Mouse (Mus musculus) Muller cell, postnatal 12 days (primary cell): ENCODE results near the gene Tex52.
A peak's percentile ranks its signal among the peaks of the same experiment; 100 is the strongest.
"Not testable (repeated sequence)": the region's sequence is repeated elsewhere in the genome, so short reads cannot be mapped to it uniquely, and the experiment has no call there.

Experiments
- DNase-seq: peaks from one replicate; pipeline ENCODE4 v3.0.0-alpha.2; 2015; ENCODE audit errors: inconsistent ontology term

Tex52 gene

GRCm38 (mm10) chr6:128380594-128381167, 5.4 kb downstream of the Tex52 start:
- DNase-seq: not testable (repeated sequence)

GRCm38 (mm10) chr6:128381254-128381653, 6.0 kb downstream of the Tex52 start:
- DNase-seq: no peak

GRCm38 (mm10) chr6:128383752-128384151, 8.5 kb downstream of the Tex52 start:
- no peak for DNase-seq

DNA sequence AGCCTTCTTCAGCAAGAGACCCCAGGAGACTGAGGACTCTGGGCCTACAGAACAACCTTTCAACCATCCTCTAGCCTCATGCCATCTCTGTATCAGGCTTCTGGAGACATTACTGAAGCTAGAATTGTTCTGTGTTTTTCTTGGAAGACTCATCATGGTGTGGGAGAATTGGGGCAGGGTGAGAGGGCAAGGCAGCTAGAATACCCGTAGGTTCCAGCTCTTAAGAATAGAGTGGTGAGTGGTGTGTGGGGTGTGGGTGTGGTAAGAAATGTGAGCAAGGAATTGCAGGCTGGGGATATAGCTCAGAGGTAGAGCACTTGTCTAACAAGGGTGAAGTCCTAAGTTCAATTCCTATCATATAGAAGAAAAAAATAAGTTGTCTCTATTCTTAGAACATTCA, 9.8 kb downstream of the Tex52 start:
- no peak for DNase-seq

- DNase-seq: no peak
Observed at GRCm38 (mm10) chr6:128389185-128389584, 13.9 kb downstream of the Tex52 start.

- DNase-seq: no peak
Observed at GRCm38 (mm10) chr6:128390683-128391082, 15.4 kb downstream of the Tex52 start.

GRCm38 (mm10) chr6:128397574-128398261, 22.5 kb downstream of the Tex52 start:
- peak; percentile 35 for DNase-seq

- no peak for DNase-seq
Observed at GRCm38 (mm10) chr6:128398996-128399395, 23.7 kb downstream of the Tex52 start, which contains the start of gene Nrip2. Gene Nrip2, plus strand, starts transcription at chr6:128399296.

GRCm38 (mm10) chr6:128399421-128400185, 24.3 kb downstream of the Tex52 start:
- DNase-seq: peak; percentile 31

DNA sequence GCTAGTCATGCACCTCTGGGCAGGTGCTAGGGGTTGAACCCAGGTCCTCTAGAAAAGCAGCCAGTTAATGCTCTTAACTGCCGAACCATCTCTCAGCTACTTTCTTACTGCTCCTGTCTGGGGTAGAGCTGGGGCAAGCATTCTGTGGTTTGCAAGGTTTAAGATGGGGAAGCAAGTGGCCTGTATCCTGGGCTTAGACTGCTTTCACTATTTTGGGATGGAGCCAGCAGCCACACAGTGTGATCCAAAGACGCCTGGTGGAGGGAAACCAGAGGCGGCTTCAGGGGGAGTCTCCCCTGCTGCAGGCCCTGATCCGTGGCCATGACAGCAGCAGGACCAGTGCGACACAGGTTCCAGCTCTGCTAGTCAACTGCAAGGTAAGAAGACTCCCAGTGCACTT, 29.5 kb downstream of the Tex52 start:
- DNase-seq: no peak

DNA sequence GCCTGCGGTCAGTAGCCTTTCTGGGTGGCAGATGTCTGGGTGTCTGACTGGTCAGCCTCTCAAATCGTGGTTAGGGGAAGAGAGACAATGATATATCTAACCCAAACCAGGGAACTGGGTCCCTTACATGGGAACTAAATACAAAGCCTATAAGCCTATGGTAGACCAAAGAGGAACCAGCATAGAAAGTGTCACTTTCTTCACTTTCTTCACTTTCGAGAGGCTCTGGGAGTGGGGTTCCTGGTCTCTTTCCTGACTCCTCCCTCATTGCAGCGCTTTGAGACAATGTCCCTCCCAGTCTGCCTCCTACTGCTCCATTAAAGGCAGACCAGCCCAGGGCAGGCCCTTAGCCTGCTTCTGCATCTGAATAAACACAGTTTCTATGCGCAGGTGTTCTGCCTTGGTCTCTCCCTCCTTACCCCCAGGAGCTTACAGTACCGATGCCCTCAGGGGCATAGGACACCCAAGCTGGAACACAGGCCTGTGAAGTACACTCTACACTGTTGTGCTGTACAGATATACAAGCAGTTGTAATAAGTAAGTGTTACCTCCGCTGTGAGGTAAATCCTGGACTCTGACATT, 33.4 kb downstream of the Tex52 start:
- no peak for DNase-seq

DNA sequence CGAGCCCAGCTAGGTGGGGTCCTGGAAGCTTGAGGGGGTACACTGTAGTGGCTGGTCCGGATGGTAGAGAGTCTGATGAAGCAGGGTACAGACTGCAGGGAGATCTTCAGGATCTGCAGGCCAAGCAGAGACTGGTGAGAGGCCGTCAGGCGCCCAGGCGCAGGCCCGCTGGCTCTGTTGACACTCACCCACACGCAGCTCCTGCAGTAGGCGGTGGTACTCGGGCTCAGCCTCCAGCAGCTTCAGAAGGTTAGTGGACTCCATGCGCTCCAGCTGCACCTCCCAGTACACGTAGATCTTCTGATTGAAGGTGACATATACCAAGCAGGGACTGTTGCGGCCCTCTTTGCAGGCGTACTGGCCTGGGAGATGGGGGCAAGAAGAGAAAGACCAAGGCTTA, 35.0 kb downstream of the Tex52 start:
- no peak for DNase-seq

DNA sequence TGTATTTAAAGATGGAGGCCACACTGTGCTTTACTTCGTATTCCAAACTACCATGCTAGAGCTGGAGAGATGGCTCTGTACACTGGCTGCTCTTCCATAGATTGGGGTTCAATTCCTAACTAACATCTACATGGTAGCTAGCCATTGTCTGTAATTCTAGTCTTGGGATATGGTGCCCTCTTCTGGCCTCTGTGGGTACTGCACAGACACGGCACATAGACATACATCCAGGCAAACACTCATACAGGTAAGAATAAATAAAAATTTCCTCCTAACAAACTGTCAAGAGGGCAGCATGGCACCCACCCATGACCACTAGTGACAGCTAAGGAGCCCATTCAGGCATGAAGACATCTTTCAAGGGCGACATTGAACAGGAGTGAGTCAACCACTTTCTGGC, 35.9 kb downstream of the Tex52 start:
- peak; percentile 48 for DNase-seq

DNA sequence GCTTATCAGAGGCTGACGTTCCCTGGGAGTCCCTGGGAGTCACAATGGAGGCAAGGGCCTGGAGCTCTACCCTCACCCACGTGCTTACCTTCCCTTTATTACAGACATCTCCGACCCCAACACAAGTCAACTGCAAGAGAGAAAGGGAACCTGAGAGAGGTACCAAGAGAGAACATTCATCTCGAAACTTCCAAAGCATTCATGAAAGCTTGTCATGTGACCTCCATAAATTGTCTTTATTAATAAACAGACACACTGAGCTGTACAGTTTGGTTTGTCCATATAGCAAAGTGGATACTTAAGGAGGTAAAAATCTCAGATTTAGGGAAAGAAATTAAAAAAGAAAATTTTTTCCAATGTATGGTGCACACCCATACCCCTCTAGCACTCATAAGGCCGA, 40.9 kb downstream of the Tex52 start:
- DNase-seq: no peak

DNA sequence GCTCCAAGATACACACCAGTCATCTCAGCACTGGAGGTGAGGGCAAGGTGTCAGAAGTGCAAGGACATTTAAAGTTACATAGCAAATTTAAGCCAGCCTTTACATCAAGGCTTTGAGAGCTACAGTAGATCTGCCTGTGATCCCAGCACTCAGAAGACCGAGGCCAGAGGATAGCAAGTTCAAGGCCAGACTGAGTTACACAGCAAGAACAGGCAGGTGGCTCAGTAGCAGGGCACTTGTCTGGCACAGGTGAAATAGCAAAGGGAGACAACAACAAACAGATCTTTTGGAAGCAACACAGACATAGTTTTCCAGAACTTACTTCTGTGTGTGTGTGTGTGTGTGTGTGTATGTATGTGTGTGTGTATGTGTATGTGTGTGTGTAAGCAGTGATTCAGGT, 42.8 kb downstream of the Tex52 start:
- no peak for DNase-seq

DNA sequence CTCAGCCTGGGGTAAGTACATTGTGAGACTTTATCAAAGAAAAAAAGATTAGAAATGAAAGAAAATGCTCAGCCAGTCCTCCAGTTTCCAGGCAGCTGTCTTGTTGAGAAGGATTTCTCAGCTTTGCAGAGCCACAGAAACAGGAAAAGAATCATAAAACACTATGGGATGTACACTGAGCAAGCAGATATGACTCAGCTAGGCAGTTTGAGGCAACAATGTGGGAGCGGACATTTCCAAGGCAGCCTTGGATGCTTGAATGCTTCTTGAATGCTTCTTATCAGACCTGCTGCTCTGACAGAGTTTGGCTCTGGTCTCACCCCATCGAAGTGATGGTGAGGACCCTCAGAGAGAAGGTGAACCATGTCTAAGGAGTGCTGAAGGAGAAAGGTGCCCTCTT, 45.8 kb downstream of the Tex52 start:
- no peak for DNase-seq

DNA sequence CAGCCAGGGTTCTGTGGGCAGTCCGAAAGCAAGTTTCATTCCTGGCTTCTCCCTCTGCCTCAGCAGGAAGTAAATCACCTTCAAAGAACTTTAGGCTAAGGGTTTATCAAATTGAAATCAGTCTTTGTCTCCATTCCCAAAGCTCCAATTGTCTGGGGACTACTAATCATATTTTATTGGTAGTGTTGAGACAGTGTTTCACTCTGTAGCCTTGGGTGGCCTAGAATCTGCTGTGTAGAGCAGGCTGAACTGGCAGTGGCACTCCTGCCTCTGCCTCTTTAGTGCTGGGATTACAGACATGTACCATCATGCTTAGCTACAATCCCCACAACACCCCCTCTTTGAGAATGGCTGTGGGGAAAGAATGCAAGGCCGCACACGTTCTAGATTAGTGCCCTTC, 46.2 kb downstream of the Tex52 start:
- DNase-seq: no peak

DNA sequence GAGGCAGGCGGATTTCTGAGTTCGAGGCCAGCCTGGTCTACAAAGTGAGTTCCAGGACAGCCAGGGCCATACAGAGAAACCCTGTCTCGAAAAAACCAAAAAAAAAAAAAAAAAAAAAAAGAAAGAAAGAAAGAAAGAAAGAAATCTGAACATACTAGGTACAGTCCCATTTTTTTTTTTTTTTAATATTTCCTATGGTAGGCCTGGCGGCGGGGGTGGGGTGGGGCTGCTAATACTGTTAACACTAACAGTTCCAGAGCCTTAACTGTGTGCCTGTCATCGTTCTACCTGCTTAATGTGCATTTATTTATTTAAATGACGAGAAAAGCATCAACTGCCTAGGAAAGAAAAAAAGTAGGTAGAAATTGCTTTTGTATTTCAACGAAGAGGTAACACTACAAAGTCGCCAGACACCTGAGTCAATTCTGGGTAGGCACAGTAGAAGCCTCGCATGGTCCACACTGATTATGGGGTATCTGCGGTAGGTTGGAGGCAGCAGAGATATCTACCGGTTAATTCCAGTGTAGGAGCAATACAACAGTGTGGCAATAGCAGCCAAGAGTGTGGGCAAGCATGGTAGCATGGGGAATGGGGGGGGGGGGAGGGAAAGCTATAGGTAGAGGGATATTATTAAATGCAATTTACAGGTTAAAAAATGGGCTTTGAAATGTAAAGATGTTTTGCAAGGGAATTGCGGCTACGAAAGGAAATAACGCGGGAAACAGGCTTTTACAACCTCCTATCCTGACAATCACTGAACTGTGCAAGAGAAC, 48.4 kb downstream of the Tex52 start:
- no peak for DNase-seq

DNA sequence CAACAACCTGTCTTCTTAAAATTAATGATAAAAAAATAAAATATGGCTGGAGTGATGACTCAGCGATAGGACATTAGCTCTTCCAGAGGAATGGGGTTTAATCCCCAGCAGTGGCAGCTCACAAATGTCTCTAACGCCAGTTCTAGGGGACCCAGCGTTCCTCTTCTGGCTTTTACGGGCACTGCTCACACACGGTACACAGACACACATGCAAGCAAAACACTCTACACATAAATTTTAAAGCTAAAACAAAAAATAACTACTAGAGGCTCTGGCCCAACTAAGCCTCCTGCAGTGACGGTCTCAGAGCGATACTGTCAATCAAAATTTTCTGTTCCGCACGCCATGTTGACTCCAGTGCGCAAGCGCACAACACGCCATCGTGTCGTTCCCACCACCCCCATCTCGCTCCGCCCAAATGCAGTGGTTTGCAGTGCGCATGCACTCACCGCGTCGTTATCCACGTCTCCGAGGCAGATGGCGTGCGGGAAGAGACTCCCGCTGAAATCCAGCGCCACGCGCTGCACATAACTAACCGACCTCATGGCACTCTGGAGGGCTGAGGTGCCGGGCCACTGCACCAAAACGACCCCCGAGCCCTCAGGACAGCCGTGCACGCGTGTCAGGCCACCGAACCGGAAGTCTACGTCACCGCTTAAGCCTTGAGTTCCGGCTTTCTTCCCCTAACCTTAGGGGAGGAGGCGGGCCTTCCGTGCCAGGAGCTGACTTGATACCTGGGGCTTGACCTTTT, 49.2 kb downstream of the Tex52 start, which contains the start of gene Itfg2:
Gene Itfg2, minus strand, starts transcription at position 663 of the 751 bp plus-strand sequence.
- DNase-seq: peak; percentile 96

DNA sequence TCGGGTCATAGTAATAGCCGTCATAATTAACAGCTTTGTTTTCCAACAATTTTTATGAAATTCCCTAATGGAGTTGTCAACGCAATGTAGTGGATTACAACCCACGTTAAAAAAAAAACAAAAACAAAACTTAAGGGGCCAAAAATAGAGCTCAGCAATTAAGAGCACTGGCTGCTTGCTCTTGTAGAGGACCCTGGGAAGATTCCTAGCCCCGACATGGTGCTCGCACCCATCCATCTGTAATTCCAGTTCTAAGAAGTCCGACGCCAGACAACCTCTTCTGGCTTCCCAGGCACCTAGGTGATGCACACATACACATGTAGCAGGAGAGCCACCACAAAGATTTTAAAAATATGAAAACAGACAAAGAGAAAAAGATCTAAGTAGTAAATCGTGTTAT, 49.8 kb downstream of the Tex52 start:
- no peak for DNase-seq

DNA sequence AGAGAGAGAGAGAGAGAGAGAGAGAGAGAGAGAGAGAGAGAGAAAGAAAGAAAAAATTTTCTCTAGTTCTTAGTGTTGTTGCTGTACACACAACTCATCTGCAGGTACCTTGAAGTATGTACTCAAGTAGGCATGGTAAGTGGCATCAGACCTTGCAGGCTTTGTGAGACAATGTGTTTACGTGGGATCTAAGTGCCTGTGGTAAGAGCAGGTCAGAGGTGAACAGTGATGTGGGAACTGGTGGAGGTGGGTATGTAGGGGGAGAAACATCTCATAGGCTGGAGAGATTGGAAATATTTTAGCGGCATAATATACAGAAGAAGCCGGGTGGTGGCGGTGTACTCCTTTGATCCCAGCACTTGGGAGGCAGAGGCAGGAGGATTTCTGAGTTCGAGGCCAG, 52.3 kb downstream of the Tex52 start:
- DNase-seq: no peak
